ENCODE assay signal across 18 mouse cellular contexts in the genomic region with DNA sequence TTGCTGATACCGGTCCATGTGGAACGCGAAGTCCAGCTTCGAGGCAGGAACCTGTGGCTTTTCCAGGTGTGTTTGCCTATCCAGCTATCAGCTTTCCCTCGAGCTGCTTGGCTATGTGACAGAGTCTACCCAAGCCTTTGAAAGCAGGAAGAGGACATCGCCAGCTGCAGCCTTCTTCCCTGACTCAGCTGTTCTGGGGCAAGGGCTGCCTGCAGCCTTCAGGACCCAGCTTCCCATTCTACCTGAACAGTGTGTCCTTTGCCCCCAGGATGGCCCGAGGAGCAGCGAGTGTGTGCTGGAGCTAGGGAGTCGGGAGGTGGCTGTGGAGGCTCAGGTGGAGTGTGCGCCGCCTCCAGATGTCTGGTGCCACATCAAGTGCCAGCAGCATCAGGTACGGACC. TPM values are rescaled to one million over a fixed set of nuclear protein-coding genes. Genes with fewer than 3 reads are reported as not detected.
A peak's percentile ranks its signal among the peaks of the same experiment; 100 is the strongest.
DNase-seq lines count a peak whose midpoint lies in the region; ATAC-seq and TF ChIP-seq lines count a peak whose summit lies in the region.
"Had no signal": no experiment of that assay in that cellular context is flagged by ENCODE, and none has a peak within 500 bp of the region (broad histone marks: within the 10 kb centered on the region; RNA-seq: fewer than 3 reads in every experiment).

No protein-coding gene starts in this region.

- no peak overlapping the region for H3K27ac ChIP-seq in kidney, adult 2 months (ENCODE audit: insufficient read depth, low read depth, low read length)
- H3K27ac ChIP-seq in kidney, embryonic 16.5 days (ENCODE audit: low read length), result no peak overlapping the region; the same call in 1 of the 2 replicates
- peak overlapping the region; percentile 20; the same call in 1 of the 2 replicates for H3K27ac ChIP-seq in neural tube, embryonic 15.5 days (replicated peaks)
- H3K27ac ChIP-seq: forebrain, embryonic 12.5 days; hindbrain, embryonic 14.5 days; limb, embryonic 13.5 days; lung, embryonic 15.5 days; midbrain, embryonic 10.5 days had no signal

- H3K4me2 ChIP-seq in kidney, embryonic 16.5 days (replicated peaks; ENCODE audit: low read depth, low read length), result no peak overlapping the region
- no peak overlapping the region for H3K4me2 ChIP-seq in neural tube, embryonic 15.5 days
- H3K4me2 ChIP-seq: forebrain, embryonic 12.5 days; hindbrain, embryonic 14.5 days; limb, embryonic 13.5 days; liver, embryonic 11.5 days; lung, embryonic 15.5 days; midbrain, embryonic 15.5 days had no signal

- 57% methylated on average over 12 of the region's 12 CpGs for WGBS in kidney, adult 2 months
- whole genome bisulfite sequencing in kidney, embryonic 16.5 days, result 86% methylated on average over 12 of the region's 12 CpGs
- WGBS in neural tube, embryonic 15.5 days, result 94% methylated on average over 12 of the region's 12 CpGs

- H3K9me3 ChIP-seq in kidney, embryonic 16.5 days (ENCODE audit: low read length), result no peaks in the 10 kb centered on the region
- H3K9me3 ChIP-seq in neural tube, embryonic 15.5 days (replicated peaks), result no peaks in the 10 kb centered on the region
- H3K9me3 ChIP-seq: forebrain, embryonic 12.5 days; limb, embryonic 13.5 days; lung, embryonic 15.5 days; midbrain, embryonic 10.5 days; midbrain, embryonic 15.5 days had no signal

- DNase-seq in heart, adult 11 months, result peak; percentile 76
- DNase-seq in heart, postnatal 25 days (ENCODE audit: low spot score), result no peak
- peak; percentile 20 for DNase-seq in kidney, adult 2 months
- DNase-seq in neural tube, embryonic 10.5 days (ENCODE audit: extremely low spot score, low spot score), result no peak
- DNase-seq: B cell, adult 2 months; heart, postnatal 36 days; thymus, postnatal 4 days had no signal

- TF ChIP-seq POLR2A in kidney, adult 2 months (IDR thresholded peaks at IDR 0.05; ENCODE audit: low read depth, low read length), result no peak

- H3K36me3 ChIP-seq in kidney, adult 2 months (ENCODE audit: control insufficient read depth, insufficient read depth, low read length), result no peaks in the 10 kb centered on the region
- H3K36me3 ChIP-seq in kidney, embryonic 16.5 days (ENCODE audit: insufficient read depth, low read length), result peaks cover 62% of the 10 kb centered on the region
- peaks cover 59% of the 10 kb centered on the region for H3K36me3 ChIP-seq in neural tube, embryonic 15.5 days

- no peak overlapping the region for H3K9ac ChIP-seq in kidney, embryonic 16.5 days (replicated peaks; ENCODE audit: low read length)
- H3K9ac ChIP-seq in neural tube, embryonic 15.5 days (replicated peaks), result no peak overlapping the region
- H3K9ac ChIP-seq: forebrain, embryonic 12.5 days; hindbrain, embryonic 14.5 days; limb, embryonic 13.5 days; lung, embryonic 15.5 days; midbrain, embryonic 15.5 days had no signal

- H3K4me3 ChIP-seq in kidney, adult 2 months (ENCODE audit: insufficient read depth, low read depth, low read length), result no peak overlapping the region
- no peak overlapping the region for H3K4me3 ChIP-seq in kidney, embryonic 16.5 days (ENCODE audit: low read length)
- H3K4me3 ChIP-seq in neural tube, embryonic 15.5 days (replicated peaks), result no peak overlapping the region
- H3K4me3 ChIP-seq: erythroblast, embryonic 14.5 days; forebrain, embryonic 12.5 days; limb, embryonic 13.5 days; lung, embryonic 15.5 days; midbrain, embryonic 10.5 days; midbrain, embryonic 15.5 days had no signal

- intact Hi-C loops in heart, postnatal 25 days (cut with DNase I), result no loop called here

- H3K4me1 ChIP-seq in kidney, adult 2 months (ENCODE audit: control insufficient read depth, insufficient read depth, low read length), result peaks cover 3% of the 10 kb centered on the region; the same call in 1 of the 2 replicates
- H3K4me1 ChIP-seq in kidney, embryonic 16.5 days (ENCODE audit: insufficient read depth, low read length), result peaks cover 45% of the 10 kb centered on the region
- H3K4me1 ChIP-seq in neural tube, embryonic 15.5 days, result peaks cover 39% of the 10 kb centered on the region

- H3K27me3 ChIP-seq in kidney, adult 2 months (replicated peaks; ENCODE audit: control insufficient read depth, insufficient read depth, low read length), result no peaks in the 10 kb centered on the region
- no peaks in the 10 kb centered on the region for H3K27me3 ChIP-seq in kidney, embryonic 16.5 days (ENCODE audit: insufficient read depth, low read length)
- no peaks in the 10 kb centered on the region for H3K27me3 ChIP-seq in neural tube, embryonic 15.5 days (replicated peaks)
- H3K27me3 ChIP-seq: forebrain, embryonic 12.5 days; limb, embryonic 13.5 days; lung, embryonic 15.5 days; midbrain, embryonic 15.5 days had no signal

- no peak for ATAC-seq in kidney, embryonic 16.5 days (ENCODE audit: low FRiP score, low TSS enrichment)
- ATAC-seq in neural tube, embryonic 15.5 days (ENCODE audit: low FRiP score), result no peak
- ATAC-seq: midbrain, embryonic 15.5 days had no signal

- no peak for TF ChIP-seq CTCF in kidney, adult 2 months (conservative IDR thresholded peaks at IDR 0.05; ENCODE audit: insufficient read depth, insufficient read length, low read depth, low read length)

RNA-seq across cellular contexts. Expression of a gene that starts 10.5 kb away (rescaled TPM):
- total RNA-seq in heart, postnatal 25 days (2021), result 10 to 100 TPM; 21.1 to 22.9 TPM
- polyA plus RNA-seq in kidney, adult 2 months (2012; rRNA removed), result 16.7 and 21.7 TPM in 2 replicates
- polyA plus RNA-seq in kidney, embryonic 16.5 days (2015; fragmentation: Nextera tagmentation; extraction: Ambion mirVana), result 18.9 and 19.8 TPM in 2 replicates
- polyA plus RNA-seq in neural tube, embryonic 15.5 days (2015; fragmentation: Nextera tagmentation; extraction: Ambion mirVana), result 11.6 and 13.7 TPM in 2 replicates
- total RNA-seq: megakaryocyte progenitor cell, adult 5-6 weeks had no signal

RNA-seq across cellular contexts. Expression of a gene that starts 23.3 kb away (rescaled TPM):
- total RNA-seq in heart, postnatal 25 days (2021), result 100 to 1,000 TPM; 243 to 255 TPM
- polyA plus RNA-seq in kidney, adult 2 months (2012; rRNA removed), result 42.4 and 80.7 TPM in 2 replicates
- polyA plus RNA-seq in kidney, embryonic 16.5 days (2015; fragmentation: Nextera tagmentation; extraction: Ambion mirVana), result 494 and 537 TPM in 2 replicates
- 678 and 752 TPM in 2 replicates for polyA plus RNA-seq in neural tube, embryonic 15.5 days (2015; fragmentation: Nextera tagmentation; extraction: Ambion mirVana)

RNA-seq across cellular contexts. Expression of a gene that starts 23.4 kb away (rescaled TPM):
- total RNA-seq in heart, postnatal 25 days (2021), result 10 to 100 TPM; 11.5 to 12.2 TPM
- 11.4 and 11.7 TPM in 2 replicates for polyA plus RNA-seq in kidney, adult 2 months (2012; rRNA removed)
- polyA plus RNA-seq in kidney, embryonic 16.5 days (2015; fragmentation: Nextera tagmentation; extraction: Ambion mirVana), result 16.5 and 16.8 TPM in 2 replicates
- polyA plus RNA-seq in neural tube, embryonic 15.5 days (2015; fragmentation: Nextera tagmentation; extraction: Ambion mirVana), result 12.2 and 13.7 TPM in 2 replicates

RNA-seq across cellular contexts. Expression of a gene that starts 31.7 kb away (rescaled TPM):
- total RNA-seq in heart, postnatal 25 days (2021), result 1 to 10 TPM; 6.7 to 7.1 TPM
- 20.2 and 20.9 TPM in 2 replicates for polyA plus RNA-seq in kidney, adult 2 months (2012; rRNA removed)
- polyA plus RNA-seq in kidney, embryonic 16.5 days (2015; fragmentation: Nextera tagmentation; extraction: Ambion mirVana), result 26.7 and 30.7 TPM in 2 replicates
- polyA plus RNA-seq in neural tube, embryonic 15.5 days (2015; fragmentation: Nextera tagmentation; extraction: Ambion mirVana), result 32.8 TPM in 2 replicates

RNA-seq across cellular contexts. Expression of a gene that starts 46.1 kb away (rescaled TPM):
- total RNA-seq in heart, postnatal 25 days (2021), result 10 to 100 TPM; 11.9 to 12.9 TPM
- 45.2 and 46.7 TPM in 2 replicates for polyA plus RNA-seq in kidney, adult 2 months (2012; rRNA removed)
- 13.6 and 16.6 TPM in 2 replicates for polyA plus RNA-seq in kidney, embryonic 16.5 days (2015; fragmentation: Nextera tagmentation; extraction: Ambion mirVana)
- 13.9 and 15.6 TPM in 2 replicates for polyA plus RNA-seq in neural tube, embryonic 15.5 days (2015; fragmentation: Nextera tagmentation; extraction: Ambion mirVana)

Comparison
In these comparisons a context has a peak if more than half of its experiments do, and no peak if none do; other contexts are left out.
1. DNase-seq: peak in heart, adult 11 months (single experiment) and kidney, adult 2 months (single experiment); none in heart, postnatal 25 days (single experiment) and neural tube, embryonic 10.5 days (single experiment).